Mouse (Mus musculus) cerebellum, adult 8-10 months (tissue): ENCODE measurements around the gene Phkg1.
"Not testable (repeated sequence)": the region's sequence is repeated elsewhere in the genome, so short reads cannot be mapped to it uniquely, and the experiment has no call there.

Experiments
- DNase-seq: peaks from one replicate; pipeline ENCODE4 v3.0.0; 2022

Gene Phkg1

DNA sequence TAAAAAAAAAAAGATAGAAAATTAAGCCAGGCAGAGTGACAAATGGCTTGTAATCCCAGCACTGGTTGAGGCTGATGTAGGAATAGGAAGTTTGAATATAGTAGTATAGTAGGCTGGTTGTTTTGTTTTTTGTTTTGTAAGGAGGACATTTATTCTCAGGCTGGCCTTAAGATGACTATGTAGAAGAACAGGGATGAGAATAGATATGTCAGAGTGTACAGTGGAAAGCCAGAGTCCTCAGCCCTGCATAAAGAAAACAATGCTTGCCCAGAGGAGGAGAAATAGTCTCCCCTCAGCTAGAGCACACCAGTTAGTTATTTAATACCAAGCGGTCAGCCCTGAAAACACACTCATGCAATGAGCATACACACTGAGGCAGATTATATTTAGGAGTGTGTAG, at the start of gene Phkg1:
Phkg1 (minus strand) TSS at position 101 of the 400 bp plus-strand sequence.
- DNase-seq = no peak

DNA sequence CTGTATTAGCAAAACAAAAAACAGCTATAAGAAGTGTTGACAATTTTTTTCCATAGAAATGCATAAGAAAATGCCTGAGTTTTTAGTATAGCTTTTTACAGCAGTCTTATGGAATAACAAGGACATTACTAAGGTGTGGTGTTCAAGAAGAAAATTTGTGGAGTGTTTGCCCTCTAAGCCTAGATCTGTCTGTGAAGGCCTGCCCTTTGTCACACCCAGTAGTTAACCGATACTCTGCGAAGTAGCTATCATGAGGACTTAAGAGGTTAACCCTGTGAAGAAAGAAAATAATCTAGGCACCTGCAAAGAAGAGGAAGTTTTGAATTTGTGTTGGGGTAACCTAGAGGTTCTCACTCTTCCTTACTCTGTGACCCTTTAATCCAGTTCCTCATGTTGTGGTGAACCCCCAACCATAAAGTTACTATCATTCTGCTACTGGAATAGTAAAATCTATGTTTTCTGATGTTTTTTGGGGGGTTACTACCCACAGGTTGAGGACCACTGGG, 49.2 kb upstream of the Phkg1 start:
- DNase-seq = no peak

GRCm38 (mm10) chr5:129943402-129943801, 45.1 kb upstream of the Phkg1 start:
- DNase-seq = no peak

- peak; percentile 52 for DNase-seq
Measured at GRCm38 (mm10) chr5:129942073-129942939, 44.0 kb upstream of the Phkg1 start.

GRCm38 (mm10) chr5:129941495-129942045, 43.2 kb upstream of the Phkg1 start, which contains the start of gene Vkorc1l1:
TSS of gene Vkorc1l1 (plus strand) at chr5:129941970.
- peak; percentile 99 for DNase-seq

GRCm38 (mm10) chr5:129940736-129941494, 42.6 kb upstream of the Phkg1 start:
- no peak for DNase-seq

DNA sequence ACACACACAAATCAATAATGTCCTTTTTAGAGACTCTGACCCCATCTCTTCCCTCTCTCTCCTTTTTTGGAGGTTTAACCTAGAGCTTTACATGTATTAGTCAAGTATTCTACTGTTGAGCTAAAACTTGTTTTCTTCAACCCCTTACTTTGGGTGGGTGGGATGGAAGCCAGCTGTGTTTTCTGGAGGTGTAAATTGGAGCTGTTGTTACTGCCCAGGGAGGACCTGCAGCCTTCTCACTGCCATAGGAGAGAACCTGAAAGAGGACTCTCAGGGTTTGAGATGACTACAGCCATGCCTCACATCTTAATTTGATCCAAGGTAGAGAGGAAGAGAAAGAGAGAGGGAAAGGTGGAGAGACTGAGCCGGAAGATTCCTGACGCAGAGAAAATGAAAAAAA, 41.9 kb upstream of the Phkg1 start:
- peak; percentile 19 for DNase-seq

DNA sequence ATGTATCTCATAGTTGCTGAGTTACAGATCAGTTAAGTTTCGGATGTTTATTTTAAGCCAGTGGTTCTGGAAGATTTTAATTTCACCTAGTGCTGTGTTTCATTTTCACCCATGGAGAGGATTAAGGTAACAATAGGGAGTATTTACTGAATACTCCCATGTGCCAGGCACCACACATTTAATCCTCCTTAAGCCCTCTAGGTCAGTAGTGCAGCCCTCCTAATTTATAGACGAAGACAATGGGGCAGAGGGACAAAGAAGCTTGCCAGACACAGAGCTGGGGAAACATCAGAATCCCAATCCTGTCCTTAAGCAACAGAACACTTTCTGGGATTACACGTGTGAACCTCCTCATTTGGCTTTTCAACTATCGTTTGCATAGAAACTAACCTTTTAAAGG, 38.6 kb upstream of the Phkg1 start:
- DNase-seq = no peak

- no peak for DNase-seq
Measured at GRCm38 (mm10) chr5:129929924-129930855, 31.8 kb upstream of the Phkg1 start.

- no peak for DNase-seq
Measured at GRCm38 (mm10) chr5:129925933-129926332, 27.6 kb upstream of the Phkg1 start.

GRCm38 (mm10) chr5:129924820-129925452, 26.6 kb upstream of the Phkg1 start:
- no peak for DNase-seq

GRCm38 (mm10) chr5:129921972-129922371, 23.6 kb upstream of the Phkg1 start:
- DNase-seq = no peak

- DNase-seq = no peak
Measured at GRCm38 (mm10) chr5:129919320-129919719, 21.0 kb upstream of the Phkg1 start.

GRCm38 (mm10) chr5:129918752-129919151, 20.4 kb upstream of the Phkg1 start:
- DNase-seq = no peak

GRCm38 (mm10) chr5:129918065-129918651, 19.8 kb upstream of the Phkg1 start:
- no peak for DNase-seq

DNA sequence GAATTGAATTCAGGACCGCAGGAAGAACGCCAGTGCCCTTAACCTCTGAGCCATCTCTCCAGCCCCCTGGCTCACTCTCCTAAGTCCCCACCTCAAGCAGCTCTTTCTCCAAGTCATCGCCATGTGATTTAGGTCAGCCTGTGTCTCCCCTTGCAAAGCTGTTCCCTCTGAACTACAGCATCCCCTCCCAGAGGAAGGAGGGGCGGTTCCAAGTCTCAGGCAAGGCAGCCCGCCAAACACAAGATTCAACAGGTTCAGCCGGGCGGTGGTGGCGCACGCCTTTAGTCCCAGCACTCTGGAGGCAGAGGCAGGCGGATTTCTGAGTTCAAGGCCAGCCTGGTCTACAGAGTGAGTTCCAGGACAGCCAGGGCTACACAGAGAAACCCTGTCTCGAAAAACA, 17.1 kb upstream of the Phkg1 start:
- not testable (repeated sequence) for DNase-seq

DNA sequence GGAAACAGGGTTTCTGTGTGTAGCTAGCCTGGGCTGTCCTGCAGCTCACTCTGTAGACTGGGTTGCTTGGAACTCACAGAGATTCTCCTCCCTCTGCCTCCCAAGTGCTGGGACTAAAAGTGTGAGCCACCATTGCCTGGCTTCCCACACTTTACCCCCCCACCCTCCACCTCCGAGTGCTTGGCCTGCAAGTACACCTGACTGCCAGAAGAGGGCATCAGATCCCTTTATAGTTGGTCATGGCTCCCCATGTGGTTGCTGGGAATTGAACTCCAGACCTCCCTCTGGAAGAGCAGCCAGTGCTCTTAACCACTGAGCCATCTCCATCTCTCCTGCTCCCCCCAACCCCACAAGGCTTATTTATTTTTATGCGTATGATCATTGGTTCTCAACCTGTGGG, 15.7 kb upstream of the Phkg1 start:
- DNase-seq = no peak

DNA sequence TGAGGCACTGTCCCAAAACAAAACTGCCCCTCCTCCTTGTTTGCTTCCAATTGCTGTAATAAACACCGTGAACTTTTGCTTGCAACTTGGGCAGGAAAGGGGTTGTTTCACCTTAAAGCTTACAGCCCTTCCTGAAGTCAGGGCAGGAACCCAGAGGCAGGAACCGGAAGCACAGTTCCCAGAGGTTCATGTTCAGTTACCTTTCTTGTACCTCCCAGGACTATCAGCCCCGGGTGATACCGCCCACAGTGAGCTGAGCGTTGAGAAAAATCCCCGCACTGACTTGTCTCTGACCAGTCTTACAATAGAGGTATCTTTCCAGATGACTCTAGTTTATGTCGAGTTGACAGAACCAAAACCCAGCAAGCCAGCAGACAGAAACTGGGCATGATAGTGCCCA, 11.2 kb upstream of the Phkg1 start:
- no peak for DNase-seq

- DNase-seq = no peak
Measured at GRCm38 (mm10) chr5:129909147-129909546, 10.8 kb upstream of the Phkg1 start.

GRCm38 (mm10) chr5:129908242-129908965, 10.1 kb upstream of the Phkg1 start, which contains the start of gene Nupr1l:
TSS of gene Nupr1l (plus strand) at chr5:129908540.
- DNase-seq = peak; percentile 83

DNA sequence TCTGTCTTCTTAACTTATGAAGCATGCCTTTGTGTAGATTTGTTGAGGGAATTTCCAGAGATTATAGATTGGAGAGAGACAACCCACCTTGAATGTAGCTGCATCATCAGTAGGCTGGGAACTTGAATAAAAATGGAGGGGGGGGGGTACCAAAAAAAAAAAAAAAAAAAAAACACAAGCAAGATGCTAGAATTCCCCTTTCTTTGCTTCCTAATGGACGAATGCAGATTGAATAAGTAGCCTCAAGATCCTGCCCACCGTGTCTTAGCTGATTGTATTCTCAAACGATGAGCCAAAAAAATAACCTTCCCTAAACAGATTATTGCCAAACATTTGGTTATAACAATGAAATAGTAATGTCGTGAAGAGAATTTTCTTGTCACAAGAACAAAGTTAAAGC, 9.4 kb upstream of the Phkg1 start:
- DNase-seq = no peak
